Mouse (Mus musculus): ENCODE measurements around the gene Gpn3. TPM values are rescaled to one million over a fixed set of nuclear protein-coding genes. Genes with fewer than 3 reads are reported as not detected.

Gene Gpn3
- polyA plus RNA-seq, 1 experiment from 2014 or later, result 69.2 TPM

- Histone ChIP-seq H3K4me3 (ENCODE audit: low read depth, low read length) (no peak overlapping the region), H3K9ac (replicated peaks; ENCODE audit: low read depth) (no peak overlapping the region), H3K27ac (ENCODE audit: low read length) (no peak overlapping the region), H3K36me3 (ENCODE audit: insufficient read depth, low read length) (peaks cover 28% of the 10 kb centered on the region), H3K9me3 (ENCODE audit: low read length) (no peaks in the 10 kb centered on the region), H3K4me1 (ENCODE audit: insufficient read depth, low read depth, low read length) (no peaks in the 10 kb centered on the region), H3K27me3 (replicated peaks; ENCODE audit: insufficient read depth, low read length) (no peaks in the 10 kb centered on the region), H3K4me2 (replicated peaks; ENCODE audit: low read depth, low read length) (no peak overlapping the region)
- no peak for ATAC-seq
- no peak for TF ChIP-seq CTCF (IDR thresholded peaks at IDR 0.05)
- TF ChIP-seq EP300 (IDR thresholded peaks at IDR 0.05), result no peak
- DNase-seq (ENCODE audit: low spot score), result no peak
- WGBS, result 92% methylated on average over 12 of the region's 12 CpGs
Observed at GRCm38 (mm10) chr5:122378171-122378570, 6.5 kb downstream of the Gpn3 start.

GRCm38 (mm10) chr5:122379374-122380155 is 7.9 kb downstream of the Gpn3 start:
- peaks cover 27% of the 10 kb centered on the region for H3K36me3 ChIP-seq (ENCODE audit: insufficient read depth, low read length)
- H3K27ac ChIP-seq (ENCODE audit: low read length), result no peak overlapping the region
- no peak overlapping the region for H3K9ac ChIP-seq (replicated peaks; ENCODE audit: low read depth)
- TF ChIP-seq EP300 (IDR thresholded peaks at IDR 0.05) (no peak), CTCF (IDR thresholded peaks at IDR 0.05) (peak; percentile 95)
- no peaks in the 10 kb centered on the region for H3K9me3 ChIP-seq (ENCODE audit: low read length)
- DNase-seq (ENCODE audit: low spot score) (peak; percentile 84), ATAC-seq (peak; percentile 79)
- no peak overlapping the region for H3K4me2 ChIP-seq (replicated peaks; ENCODE audit: low read depth, low read length)
- H3K27me3 ChIP-seq (replicated peaks; ENCODE audit: insufficient read depth, low read length), result no peaks in the 10 kb centered on the region
- H3K4me1 ChIP-seq (ENCODE audit: insufficient read depth, low read depth, low read length), result no peaks in the 10 kb centered on the region
- no peak overlapping the region for H3K4me3 ChIP-seq (ENCODE audit: low read depth, low read length)
- 45% methylated on average over 11 of the region's 11 CpGs for WGBS

GRCm38 (mm10) chr5:122390006-122390405 is 18.3 kb downstream of the Gpn3 start:
- no peak overlapping the region for H3K9ac ChIP-seq (replicated peaks; ENCODE audit: low read depth)
- DNase-seq (ENCODE audit: low spot score), result no peak
- no peak for ATAC-seq
- no peak overlapping the region for H3K4me2 ChIP-seq (replicated peaks; ENCODE audit: low read depth, low read length)
- H3K27ac ChIP-seq (ENCODE audit: low read length), result no peak overlapping the region
- peaks cover 3% of the 10 kb centered on the region; the same call in 1 of the 2 replicates for H3K4me1 ChIP-seq (ENCODE audit: insufficient read depth, low read depth, low read length)
- H3K9me3 ChIP-seq (ENCODE audit: low read length), result no peaks in the 10 kb centered on the region
- no peaks in the 10 kb centered on the region for H3K36me3 ChIP-seq (ENCODE audit: insufficient read depth, low read length)
- TF ChIP-seq EP300 (IDR thresholded peaks at IDR 0.05), result no peak
- no peak for TF ChIP-seq CTCF (IDR thresholded peaks at IDR 0.05)
- WGBS, result 85% methylated on average over 5 of the region's 5 CpGs
- no peak overlapping the region for H3K4me3 ChIP-seq (ENCODE audit: low read depth, low read length)
- H3K27me3 ChIP-seq (replicated peaks; ENCODE audit: insufficient read depth, low read length), result no peaks in the 10 kb centered on the region

GRCm38 (mm10) chr5:122390671-122391070 is 19.0 kb downstream of the Gpn3 start:
- peaks cover 3% of the 10 kb centered on the region; the same call in 1 of the 2 replicates for H3K4me1 ChIP-seq (ENCODE audit: insufficient read depth, low read depth, low read length)
- no peaks in the 10 kb centered on the region for H3K36me3 ChIP-seq (ENCODE audit: insufficient read depth, low read length)
- no peak for TF ChIP-seq CTCF (IDR thresholded peaks at IDR 0.05)
- no peak for TF ChIP-seq EP300 (IDR thresholded peaks at IDR 0.05)
- no peak overlapping the region for H3K9ac ChIP-seq (replicated peaks; ENCODE audit: low read depth)
- no peaks in the 10 kb centered on the region for H3K27me3 ChIP-seq (replicated peaks; ENCODE audit: insufficient read depth, low read length)
- H3K9me3 ChIP-seq (ENCODE audit: low read length), result no peaks in the 10 kb centered on the region
- H3K27ac ChIP-seq (ENCODE audit: low read length), result no peak overlapping the region
- H3K4me3 ChIP-seq (ENCODE audit: low read depth, low read length), result no peak overlapping the region
- no peak for DNase-seq (ENCODE audit: low spot score)
- H3K4me2 ChIP-seq (replicated peaks; ENCODE audit: low read depth, low read length), result no peak overlapping the region
- ATAC-seq, result no peak

- Histone ChIP-seq H3K36me3 (ENCODE audit: insufficient read depth, low read length) (no peaks in the 10 kb centered on the region), H3K27ac (ENCODE audit: low read length) (no peak overlapping the region), H3K4me2 (replicated peaks; ENCODE audit: low read depth, low read length) (no peak overlapping the region), H3K27me3 (replicated peaks; ENCODE audit: insufficient read depth, low read length) (no peaks in the 10 kb centered on the region), H3K4me1 (ENCODE audit: insufficient read depth, low read depth, low read length) (peaks cover 3% of the 10 kb centered on the region; the same call in 1 of the 2 replicates), H3K4me3 (ENCODE audit: low read depth, low read length) (peak overlapping the region; percentile 70), H3K9ac (replicated peaks; ENCODE audit: low read depth) (no peak overlapping the region), H3K9me3 (ENCODE audit: low read length) (no peaks in the 10 kb centered on the region)
- ATAC-seq, result no peak
- TF ChIP-seq EP300 (IDR thresholded peaks at IDR 0.05) (no peak), CTCF (IDR thresholded peaks at IDR 0.05) (no peak)
- WGBS, result 50% methylated on average over 15 of the region's 16 CpGs
- no peak for DNase-seq (ENCODE audit: low spot score)
Observed at GRCm38 (mm10) chr5:122391178-122391785, 19.6 kb downstream of the Gpn3 start.

- TF ChIP-seq EP300 (IDR thresholded peaks at IDR 0.05), result peak; percentile 24; the same call in 1 of the 2 replicates
- TF ChIP-seq CTCF (IDR thresholded peaks at IDR 0.05), result peak; percentile 92
- ATAC-seq, result peak; percentile 93
- Histone ChIP-seq H3K4me2 (replicated peaks; ENCODE audit: low read depth, low read length) (peak within 1 kb of the TSS; percentile 70), H3K4me1 (ENCODE audit: insufficient read depth, low read depth, low read length) (peaks cover 3% of the 10 kb centered on the region; the same call in 1 of the 2 replicates), H3K9ac (replicated peaks; ENCODE audit: low read depth) (peak within 1 kb of the TSS; percentile 83), H3K36me3 (ENCODE audit: insufficient read depth, low read length) (no peaks in the 10 kb centered on the region), H3K27me3 (replicated peaks; ENCODE audit: insufficient read depth, low read length) (no peaks in the 10 kb centered on the region), H3K9me3 (ENCODE audit: low read length) (no peaks in the 10 kb centered on the region), H3K27ac (ENCODE audit: low read length) (peak within 1 kb of the TSS; percentile 77), H3K4me3 (ENCODE audit: low read depth, low read length) (peak within 1 kb of the TSS; percentile 70)
- DNase-seq (ENCODE audit: low spot score), result peak; percentile 94
- 2% methylated on average over 39 of the region's 39 CpGs for WGBS
Observed at GRCm38 (mm10) chr5:122391786-122392180, 20.1 kb downstream of the Gpn3 start, which contains the start of gene Arpc3. TSS of gene Arpc3 (plus strand) at chr5:122391878.
